ENCODE assay signal across 19 mouse cellular contexts in genomic region chr19:28865501-28865900, GRCm38 (mm10). TPM values are rescaled to one million over a fixed set of nuclear protein-coding genes. Genes with fewer than 3 reads are reported as not detected.
DNase-seq lines count a peak whose midpoint lies in the region; ATAC-seq and TF ChIP-seq lines count a peak whose summit lies in the region.
"Had no signal": no experiment of that assay in that cellular context is flagged by ENCODE, and none has a peak within 500 bp of the region (broad histone marks: within the 10 kb centered on the region; RNA-seq: fewer than 3 reads in every experiment).

No protein-coding gene starts in this region.

- H3K27me3 ChIP-seq in forebrain, embryonic 15.5 days: no peaks in the 10 kb centered on the region
- no peaks in the 10 kb centered on the region for H3K27me3 ChIP-seq in forebrain, embryonic 11.5 days (ENCODE audit: control insufficient read depth, insufficient read depth, low read length)
- H3K27me3 ChIP-seq in hindbrain, embryonic 14.5 days (ENCODE audit: control insufficient read depth, insufficient read depth, low read length): no peaks in the 10 kb centered on the region
- H3K27me3 ChIP-seq in hindbrain, embryonic 10.5 days (ENCODE audit: insufficient read depth, poor library complexity, severe bottlenecking): no peaks in the 10 kb centered on the region
- no peaks in the 10 kb centered on the region for H3K27me3 ChIP-seq in hindbrain, embryonic 16.5 days (replicated peaks; ENCODE audit: control insufficient read depth, insufficient read depth, low read length)
- no peaks in the 10 kb centered on the region for H3K27me3 ChIP-seq in neural tube, embryonic 13.5 days
- H3K27me3 ChIP-seq in lung, postnatal 0 days (replicated peaks; ENCODE audit: insufficient read depth, low read length): no peaks in the 10 kb centered on the region
- H3K27me3 ChIP-seq: CH12.LX; heart, embryonic 13.5 days had no signal

- H3K4me1 ChIP-seq in forebrain, embryonic 15.5 days: peaks cover 6% of the 10 kb centered on the region; the same call in 1 of the 2 replicates
- H3K4me1 ChIP-seq in forebrain, embryonic 11.5 days (replicated peaks; ENCODE audit: control insufficient read depth, insufficient read depth, low read length): no peaks in the 10 kb centered on the region
- H3K4me1 ChIP-seq in hindbrain, embryonic 14.5 days (replicated peaks; ENCODE audit: control insufficient read depth, insufficient read depth, low read length): 0 out of 2 replicates have a peak, but pooled peaks cover 3% of the 10 kb centered on the region
- no peaks in the 10 kb centered on the region for H3K4me1 ChIP-seq in hindbrain, embryonic 10.5 days (replicated peaks)
- no peaks in the 10 kb centered on the region for H3K4me1 ChIP-seq in hindbrain, embryonic 16.5 days (ENCODE audit: control insufficient read depth, insufficient read depth, low read depth, low read length)
- peaks cover 11% of the 10 kb centered on the region for H3K4me1 ChIP-seq in neural tube, embryonic 13.5 days (replicated peaks)
- no peaks in the 10 kb centered on the region for H3K4me1 ChIP-seq in lung, postnatal 0 days (ENCODE audit: insufficient read depth, low read depth, low read length)
- H3K4me1 ChIP-seq: heart, embryonic 13.5 days had no signal

- H3K9ac ChIP-seq in forebrain, embryonic 15.5 days (replicated peaks): no peak overlapping the region
- H3K9ac ChIP-seq in forebrain, embryonic 11.5 days (ENCODE audit: low read length): no peak overlapping the region
- no peak overlapping the region for H3K9ac ChIP-seq in hindbrain, embryonic 14.5 days
- H3K9ac ChIP-seq in hindbrain, embryonic 16.5 days (ENCODE audit: low read depth, low read length): no peak overlapping the region
- H3K9ac ChIP-seq in neural tube, embryonic 13.5 days: no peak overlapping the region
- H3K9ac ChIP-seq in lung, postnatal 0 days (replicated peaks; ENCODE audit: low read depth): no peak overlapping the region
- H3K9ac ChIP-seq: heart, embryonic 13.5 days had no signal

- no peak for TF ChIP-seq EP300 in lung, postnatal 0 days (IDR thresholded peaks at IDR 0.05)

- H3K36me3 ChIP-seq in forebrain, embryonic 15.5 days: no peaks in the 10 kb centered on the region
- no peaks in the 10 kb centered on the region for H3K36me3 ChIP-seq in forebrain, embryonic 11.5 days (ENCODE audit: control insufficient read depth, insufficient read depth, low read length)
- no peaks in the 10 kb centered on the region for H3K36me3 ChIP-seq in hindbrain, embryonic 14.5 days (replicated peaks; ENCODE audit: control insufficient read depth, insufficient read depth)
- no peaks in the 10 kb centered on the region for H3K36me3 ChIP-seq in hindbrain, embryonic 10.5 days
- H3K36me3 ChIP-seq in hindbrain, embryonic 16.5 days (ENCODE audit: control insufficient read depth, insufficient read depth, low read length): no peaks in the 10 kb centered on the region
- H3K36me3 ChIP-seq in neural tube, embryonic 13.5 days: no peaks in the 10 kb centered on the region
- H3K36me3 ChIP-seq in lung, postnatal 0 days (ENCODE audit: insufficient read depth, low read length): no peaks in the 10 kb centered on the region
- H3K36me3 ChIP-seq: embryonic facial prominence, embryonic 10.5 days; heart, embryonic 13.5 days had no signal

- WGBS in forebrain, embryonic 15.5 days: 50% methylated on average over 1 of the region's 1 CpGs
- 92% methylated on average over 1 of the region's 1 CpGs for WGBS in forebrain, embryonic 11.5 days
- 64% methylated on average over 1 of the region's 1 CpGs for WGBS in hindbrain, embryonic 14.5 days
- WGBS in hindbrain, embryonic 10.5 days: 72% methylated on average over 1 of the region's 1 CpGs
- 58% methylated on average over 1 of the region's 1 CpGs for WGBS in hindbrain, embryonic 16.5 days
- 41% methylated on average over 1 of the region's 1 CpGs for WGBS in neural tube, embryonic 13.5 days
- 90% methylated on average over 1 of the region's 1 CpGs for WGBS in lung, postnatal 0 days

- no peak for DNase-seq in forebrain, embryonic 11.5 days (ENCODE audit: low spot score)
- DNase-seq in hindbrain, embryonic 14.5 days (ENCODE audit: low spot score): no peak
- DNase-seq in hindbrain, embryonic 10.5 days (ENCODE audit: low spot score): no peak
- no peak for DNase-seq in lung, postnatal 0 days (ENCODE audit: low spot score)
- DNase-seq: adrenal gland, postnatal 14 days; cerebellum, adult 18-20 months; cerebellum, postnatal 10 days; gastrocnemius, postnatal 14 days; heart, postnatal 36 days; kidney, adult 2 months had no signal

- peak; percentile 48; the same call in 1 of the 2 replicates for ATAC-seq in forebrain, embryonic 15.5 days (replicated peaks)
- no peak for ATAC-seq in forebrain, embryonic 11.5 days (replicated peaks; ENCODE audit: low FRiP score)
- ATAC-seq in hindbrain, embryonic 14.5 days (ENCODE audit: low FRiP score): no peak
- peak; percentile 54; the same call in 1 of the 2 replicates for ATAC-seq in hindbrain, embryonic 16.5 days
- ATAC-seq in neural tube, embryonic 13.5 days (ENCODE audit: low read depth): peak; percentile 86
- ATAC-seq in lung, postnatal 0 days: no peak
- ATAC-seq: activated CD4-positive, CD25-positive, alpha-beta regulatory T cell, adult 4 months; intestine, embryonic 16.5 days; Patski had no signal

- no peak overlapping the region for H3K4me3 ChIP-seq in forebrain, embryonic 15.5 days
- no peak overlapping the region for H3K4me3 ChIP-seq in forebrain, embryonic 11.5 days (ENCODE audit: low read depth, low read length)
- no peak overlapping the region for H3K4me3 ChIP-seq in hindbrain, embryonic 14.5 days (replicated peaks; ENCODE audit: low read length)
- H3K4me3 ChIP-seq in hindbrain, embryonic 10.5 days: no peak overlapping the region
- H3K4me3 ChIP-seq in hindbrain, embryonic 16.5 days (ENCODE audit: low read length): no peak overlapping the region
- H3K4me3 ChIP-seq in neural tube, embryonic 13.5 days: no peak overlapping the region
- no peak overlapping the region for H3K4me3 ChIP-seq in lung, postnatal 0 days (ENCODE audit: low read depth, low read length)
- H3K4me3 ChIP-seq: embryonic facial prominence, embryonic 10.5 days; heart, embryonic 13.5 days had no signal

- TF ChIP-seq CTCF in lung, postnatal 0 days (IDR thresholded peaks at IDR 0.05): no peak

- peak overlapping the region; percentile 60 for H3K27ac ChIP-seq in forebrain, embryonic 15.5 days (replicated peaks)
- no peak overlapping the region for H3K27ac ChIP-seq in forebrain, embryonic 11.5 days (ENCODE audit: low read depth, low read length)
- H3K27ac ChIP-seq in hindbrain, embryonic 14.5 days: peak overlapping the region; percentile 51
- H3K27ac ChIP-seq in hindbrain, embryonic 10.5 days: no peak overlapping the region
- H3K27ac ChIP-seq in hindbrain, embryonic 16.5 days (ENCODE audit: low read depth, low read length): no peak overlapping the region
- peak overlapping the region; percentile 78 for H3K27ac ChIP-seq in neural tube, embryonic 13.5 days (replicated peaks)
- H3K27ac ChIP-seq in lung, postnatal 0 days (ENCODE audit: low read length): no peak overlapping the region
- H3K27ac ChIP-seq: embryonic facial prominence, embryonic 10.5 days; heart, embryonic 13.5 days had no signal

- no peaks in the 10 kb centered on the region for H3K9me3 ChIP-seq in forebrain, embryonic 15.5 days
- H3K9me3 ChIP-seq in forebrain, embryonic 11.5 days (ENCODE audit: control insufficient read depth, low read length): no peaks in the 10 kb centered on the region
- no peaks in the 10 kb centered on the region for H3K9me3 ChIP-seq in hindbrain, embryonic 14.5 days (ENCODE audit: control insufficient read depth, low read length)
- H3K9me3 ChIP-seq in hindbrain, embryonic 10.5 days: no peaks in the 10 kb centered on the region
- H3K9me3 ChIP-seq in hindbrain, embryonic 16.5 days (ENCODE audit: control insufficient read depth, low read length): no peaks in the 10 kb centered on the region
- H3K9me3 ChIP-seq in neural tube, embryonic 13.5 days: no peaks in the 10 kb centered on the region
- no peaks in the 10 kb centered on the region for H3K9me3 ChIP-seq in lung, postnatal 0 days (ENCODE audit: low read length)
- H3K9me3 ChIP-seq: embryonic facial prominence, embryonic 10.5 days; heart, embryonic 13.5 days had no signal

- no peak overlapping the region for H3K4me2 ChIP-seq in forebrain, embryonic 15.5 days (replicated peaks)
- no peak overlapping the region for H3K4me2 ChIP-seq in forebrain, embryonic 11.5 days (ENCODE audit: low read depth, low read length, severe bottlenecking)
- no peak overlapping the region for H3K4me2 ChIP-seq in hindbrain, embryonic 14.5 days (replicated peaks)
- no peak overlapping the region for H3K4me2 ChIP-seq in hindbrain, embryonic 16.5 days (ENCODE audit: low read length)
- H3K4me2 ChIP-seq in neural tube, embryonic 13.5 days: no peak overlapping the region
- H3K4me2 ChIP-seq in lung, postnatal 0 days (replicated peaks; ENCODE audit: low read depth, low read length): no peak overlapping the region
- H3K4me2 ChIP-seq: heart, embryonic 13.5 days had no signal

RNA-seq across cellular contexts. Expression of gene Slc1a1, which starts 30.7 kb away (rescaled TPM):
- polyA plus RNA-seq in forebrain, embryonic 15.5 days (2015; fragmentation: Nextera tagmentation; extraction: Ambion mirVana): 34.1 TPM in 2 replicates
- polyA plus RNA-seq in forebrain, embryonic 11.5 days (2014; fragmentation: Nextera tagmentation; extraction: Ambion mirVana): 0.71 and 0.98 TPM in 2 replicates
- 27.8 and 34.4 TPM in 2 replicates for polyA plus RNA-seq in hindbrain, embryonic 14.5 days (2014; fragmentation: Nextera tagmentation; extraction: Ambion mirVana)
- polyA plus RNA-seq in hindbrain, embryonic 10.5 days (2016; fragmentation: Nextera tagmentation; extraction: Ambion mirVana): 0.42 and 1.2 TPM in 2 replicates
- polyA plus RNA-seq in hindbrain, embryonic 16.5 days (2015; fragmentation: Nextera tagmentation; extraction: Ambion mirVana): 48.0 and 53.7 TPM in 2 replicates
- 27.4 and 29.3 TPM in 2 replicates for polyA plus RNA-seq in neural tube, embryonic 13.5 days (2015; fragmentation: Nextera tagmentation; extraction: Ambion mirVana)
- 13.0 and 13.2 TPM in 2 replicates for polyA plus RNA-seq in lung, postnatal 0 days (2015; fragmentation: Nextera tagmentation; extraction: Ambion mirVana)
- polyA plus RNA-seq: activated CD4-positive, CD25-positive, alpha-beta regulatory T cell, adult 4 months had no signal

Comparison
In these comparisons a context has a peak if more than half of its experiments do, and no peak if none do; other contexts are left out.
1. ATAC-seq: peak in forebrain, embryonic 15.5 days (single experiment), hindbrain, embryonic 16.5 days (single experiment) and neural tube, embryonic 13.5 days (single experiment); none in forebrain, embryonic 11.5 days (single experiment), hindbrain, embryonic 14.5 days (single experiment) and lung, postnatal 0 days (single experiment).
2. H3K27ac ChIP-seq: peak in forebrain, embryonic 15.5 days (single experiment), hindbrain, embryonic 14.5 days (single experiment) and neural tube, embryonic 13.5 days (single experiment); none in forebrain, embryonic 11.5 days (single experiment), hindbrain, embryonic 10.5 days (single experiment), hindbrain, embryonic 16.5 days (single experiment) and lung, postnatal 0 days (single experiment).